Mouse (Mus musculus): Measurements from ENCODE around the gene Ctla2b.
"Not testable (repeated sequence)": the region's sequence is repeated elsewhere in the genome, so short reads cannot be mapped to it uniquely, and the experiment has no call there.

Ctla2b gene

DNA sequence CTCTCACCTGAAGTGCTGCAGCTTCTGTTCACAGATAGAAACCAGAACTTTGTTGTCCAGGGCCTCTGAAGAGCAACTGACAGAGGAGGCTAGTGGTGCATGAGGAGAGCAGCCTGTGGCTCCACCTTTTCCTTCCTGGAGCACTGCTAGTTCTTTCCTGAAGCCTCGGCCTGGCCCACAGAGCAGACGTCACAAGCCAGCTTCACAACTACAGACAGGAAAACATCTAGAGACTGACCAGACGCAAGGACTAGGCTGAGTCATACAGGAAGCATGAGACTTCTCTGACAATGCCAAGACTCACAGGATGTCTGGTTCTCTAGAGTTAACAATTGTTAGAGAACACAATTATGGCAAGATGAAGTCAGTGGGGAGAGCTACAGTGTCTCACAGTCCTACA lies at the start of gene Ctla2b:
TSS of gene Ctla2b (minus strand) at position 120 of the 400 bp plus-strand sequence.
- peak; percentile 74 for DNase-seq (ENCODE audit: low spot score)

GRCm38 (mm10) chr13:60941884-60942283 lies 44.6 kb upstream of the Ctla2b start, which contains the start of gene Tpbpa:
Tpbpa (minus strand) TSS chr13:60941984.
- DNase-seq (ENCODE audit: low spot score), result not testable (repeated sequence)

- DNase-seq (ENCODE audit: low spot score), result peak; percentile 73
These were observed 39.3 kb upstream of the Ctla2b start, which contains the start of the genes Gm49391 and Ctla2a for GRCm38 (mm10) chr13:60936500-60936901. Gm49391 (minus strand) TSS chr13:60936571. Ctla2a (minus strand) TSS chr13:60936625.

GRCm38 (mm10) chr13:60935490-60935889 lies 38.2 kb upstream of the Ctla2b start, which contains the start of gene Gm49393:
Gm49393 (minus strand) TSS chr13:60935590.
- DNase-seq (ENCODE audit: low spot score), result not testable (repeated sequence)

DNA sequence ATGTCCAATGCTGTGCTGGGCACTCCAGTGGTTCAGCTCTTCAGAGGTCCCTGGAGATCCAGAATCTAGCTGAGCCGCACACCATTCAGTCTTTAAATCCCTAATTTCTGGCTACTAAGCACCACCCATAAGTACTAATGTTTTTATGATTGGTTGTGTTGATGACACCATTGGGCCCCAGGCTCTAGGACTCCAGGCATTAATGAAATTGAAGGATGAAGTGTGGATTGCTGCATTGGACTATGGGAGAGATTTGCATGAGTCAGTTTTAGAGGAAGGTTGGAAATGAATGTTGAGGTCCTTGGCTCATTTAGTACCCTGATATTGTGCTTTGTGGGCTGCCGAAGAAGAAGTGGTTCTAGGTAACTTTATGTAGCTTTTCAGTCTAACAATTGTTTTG lies 7.5 kb upstream of the Ctla2b start, which contains the start of gene Tpbpb:
TSS of gene Tpbpb (minus strand) at position 101 of the 400 bp plus-strand sequence.
- not testable (repeated sequence) for DNase-seq (ENCODE audit: low spot score)

- DNase-seq (ENCODE audit: low spot score), result not testable (repeated sequence)
These were observed 453 bp downstream of the Ctla2b start, which contains the start of gene Gm49392 for GRCm38 (mm10) chr13:60896794-60897193. Gm49392 (minus strand) TSS chr13:60896894.

DNA sequence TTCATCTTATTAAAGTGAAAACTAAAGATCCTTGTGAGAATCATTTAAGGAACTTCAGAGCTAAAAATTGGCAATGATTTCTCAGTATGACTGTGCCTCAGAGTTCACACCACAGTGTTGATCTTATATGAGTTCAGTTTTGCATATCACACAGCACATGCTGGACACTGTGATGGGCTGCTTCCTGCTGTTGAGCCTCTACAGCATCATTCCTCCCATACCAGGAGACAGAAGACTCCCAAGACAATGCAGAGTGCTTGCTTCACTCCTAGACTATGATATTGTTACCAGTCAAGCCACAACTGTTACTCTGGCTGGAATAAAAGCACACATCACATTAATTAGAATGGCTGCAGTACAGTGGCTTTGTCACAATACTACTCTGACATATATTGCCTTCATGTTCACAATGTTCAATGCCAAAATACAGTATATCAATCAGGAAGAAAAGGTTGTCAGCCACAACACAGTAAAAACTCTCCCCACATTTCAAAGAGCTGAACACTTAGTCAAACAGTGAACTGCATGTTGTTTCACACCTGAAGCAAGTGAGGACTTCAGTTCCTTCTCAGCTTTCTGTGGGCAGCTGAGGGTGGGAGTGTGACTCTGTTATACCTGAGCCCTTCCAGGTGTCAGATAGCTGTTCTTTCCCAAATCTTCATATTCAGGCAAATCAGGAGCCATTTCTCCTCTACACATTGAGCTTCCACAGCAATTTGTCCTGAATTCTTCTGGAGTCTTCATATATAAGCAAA lies 1.7 kb downstream of the Ctla2b start:
- DNase-seq (ENCODE audit: low spot score), result no peak

GRCm38 (mm10) chr13:60892301-60892700 lies 4.9 kb downstream of the Ctla2b start:
- no peak for DNase-seq (ENCODE audit: low spot score)

- DNase-seq (ENCODE audit: low spot score), result no peak
These were observed 33.0 kb downstream of the Ctla2b start, which contains the start of gene 4930486L24Rik for GRCm38 (mm10) chr13:60864281-60864680. 4930486L24Rik (minus strand) TSS chr13:60864475.

DNA sequence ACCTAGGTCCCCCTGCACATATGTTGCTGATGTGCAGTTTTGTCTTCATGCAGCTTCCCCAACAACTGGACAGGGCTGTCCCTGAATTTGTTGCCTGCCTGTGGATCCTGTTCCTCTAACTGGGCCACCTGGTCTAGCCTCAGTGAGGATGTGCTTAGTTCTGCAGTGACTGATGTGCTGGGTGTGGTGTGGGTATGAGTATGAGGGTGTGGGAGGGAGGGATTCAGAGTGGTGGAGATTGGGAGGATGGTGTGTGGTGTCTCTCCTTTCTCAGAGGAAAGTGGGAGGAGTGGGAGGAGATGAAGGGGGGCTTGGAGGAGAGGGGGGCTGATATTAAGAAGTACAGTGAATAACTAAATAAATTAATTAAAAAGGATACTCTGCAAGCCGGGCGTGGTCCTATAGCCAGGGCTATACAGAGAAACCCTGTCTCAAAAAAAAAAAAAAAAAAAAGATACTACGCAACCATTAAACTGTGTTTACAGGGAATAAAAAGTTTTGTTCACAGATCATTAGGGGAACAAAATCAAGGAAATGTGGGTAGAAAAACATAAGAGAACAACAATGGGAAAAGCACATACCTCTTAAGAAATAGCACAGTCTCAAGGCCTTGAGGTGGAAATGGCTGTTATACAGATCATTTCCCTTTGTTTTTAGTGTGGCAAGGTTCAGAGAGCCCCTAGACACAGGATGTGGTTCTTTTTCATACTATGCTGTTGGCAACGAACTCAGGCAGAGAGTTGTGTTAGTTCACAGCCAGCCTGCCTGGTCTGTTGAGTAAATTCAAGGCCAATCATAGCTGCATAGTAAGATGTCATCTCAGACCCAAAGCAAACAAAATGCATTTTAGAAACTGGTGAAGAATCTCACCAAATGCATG lies 48.8 kb downstream of the Ctla2b start:
- DNase-seq (ENCODE audit: low spot score), result no peak
